Mouse (Mus musculus) skeletal muscle tissue, adult 2 months (tissue): ENCODE measurements around the gene Slc2a4.
A peak's percentile ranks its signal among the peaks of the same experiment; 100 is the strongest.
"Not testable (repeated sequence)": the region's sequence is repeated elsewhere in the genome, so short reads cannot be mapped to it uniquely, and the experiment has no call there.

Source experiments
- DNase-seq: peaks from one replicate; pipeline ENCODE4 v3.0.0-alpha.2; 2012; ENCODE audit warnings: low read depth, low spot score

Slc2a4 gene

GRCm38 (mm10) chr11:69939731-69940130 lies 8.3 kb downstream of the Slc2a4 start:
- DNase-seq, result no peak

GRCm38 (mm10) chr11:69939181-69939580 lies 8.8 kb downstream of the Slc2a4 start:
- no peak for DNase-seq

GRCm38 (mm10) chr11:69938401-69938979 lies 9.5 kb downstream of the Slc2a4 start:
- DNase-seq, result no peak

GRCm38 (mm10) chr11:69937834-69938233 lies 10.2 kb downstream of the Slc2a4 start:
- no peak for DNase-seq

- no peak for DNase-seq
Observed at GRCm38 (mm10) chr11:69937385-69937784, 10.6 kb downstream of the Slc2a4 start.

GRCm38 (mm10) chr11:69936714-69937347 lies 11.2 kb downstream of the Slc2a4 start:
- DNase-seq, result no peak

- no peak for DNase-seq
Observed at GRCm38 (mm10) chr11:69936156-69936555, 11.8 kb downstream of the Slc2a4 start.

- peak; percentile 83 for DNase-seq
Observed at GRCm38 (mm10) chr11:69935137-69935879, 12.7 kb downstream of the Slc2a4 start, which contains the start of gene Ybx2. Gene Ybx2, plus strand, starts transcription at chr11:69935796.

- DNase-seq, result no peak
Observed at GRCm38 (mm10) chr11:69934681-69935080, 13.3 kb downstream of the Slc2a4 start.

GRCm38 (mm10) chr11:69934169-69934568 lies 13.8 kb downstream of the Slc2a4 start:
- DNase-seq, result peak; percentile 85

GRCm38 (mm10) chr11:69933066-69933465 lies 14.9 kb downstream of the Slc2a4 start:
- DNase-seq, result no peak

GRCm38 (mm10) chr11:69932254-69932653 lies 15.7 kb downstream of the Slc2a4 start:
- DNase-seq, result no peak

GRCm38 (mm10) chr11:69931769-69932168 lies 16.2 kb downstream of the Slc2a4 start:
- no peak for DNase-seq

- no peak for DNase-seq
Observed at GRCm38 (mm10) chr11:69930967-69931537, 16.9 kb downstream of the Slc2a4 start.

- DNase-seq, result not testable (repeated sequence)
Observed at GRCm38 (mm10) chr11:69930176-69930575, 17.8 kb downstream of the Slc2a4 start.

- DNase-seq, result no peak
Observed at GRCm38 (mm10) chr11:69929712-69930111, 18.3 kb downstream of the Slc2a4 start.

- no peak for DNase-seq
Observed at GRCm38 (mm10) chr11:69927501-69927900, 20.5 kb downstream of the Slc2a4 start.

- no peak for DNase-seq
Observed at GRCm38 (mm10) chr11:69922796-69923195, 25.2 kb downstream of the Slc2a4 start.

- no peak for DNase-seq
Observed at GRCm38 (mm10) chr11:69922012-69922756, 25.8 kb downstream of the Slc2a4 start.

- DNase-seq, result peak; percentile 100
Observed at GRCm38 (mm10) chr11:69921114-69922011, 26.6 kb downstream of the Slc2a4 start, which contains the start of gene Eif5a. Gene Eif5a, minus strand, starts transcription at chr11:69921958.
